Mouse (Mus musculus) heart, postnatal 14 days (tissue): ENCODE measurements around the gene Sh3pxd2b. TPM values are rescaled to one million over a fixed set of nuclear protein-coding genes. Genes with fewer than 3 reads are reported as not detected.

ENCODE experiments used
- DNase-seq, 2 experiments: peaks; one replicate each; pipeline ENCODE4 v3.0.0; 2021 to 2022
- intact Hi-C: fragments of 180-260 bp; cut with DNase I; formaldehyde crosslinking; loops from one replicate; pipeline ENCODE4 v1.15.1; 2025
- total RNA-seq, 2 experiments: library from RNA; stranded (reverse); gene quantifications; 2 replicates each; pipeline ENCODE4 v1.2.3; 2021

The Sh3pxd2b gene
- total RNA-seq, 2 experiments from 2014 or later: 13.3 to 17.4 TPM

DNA sequence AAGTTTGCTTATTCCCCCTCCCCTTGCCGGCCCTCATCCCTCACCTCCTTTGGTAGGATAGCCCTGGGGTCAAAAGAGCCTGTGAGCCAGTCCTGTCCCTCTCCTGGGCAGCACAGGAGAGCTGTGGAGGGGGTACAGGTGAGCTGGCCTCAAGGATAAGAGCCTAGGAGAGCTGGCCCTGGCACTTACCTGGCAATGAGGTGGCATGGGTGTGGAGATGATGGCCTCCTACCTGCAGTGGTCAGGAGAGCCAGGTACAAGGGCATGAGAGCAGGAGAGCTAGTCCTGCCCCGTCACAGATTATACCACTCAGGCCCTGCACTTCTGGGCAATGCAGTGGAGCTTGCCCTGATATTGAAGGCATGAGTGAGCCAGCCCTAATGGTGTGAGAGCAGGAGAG, 116.7 kb downstream of the Sh3pxd2b start:
- no peak for DNase-seq
- intact Hi-C loops: no loop called here

DNA sequence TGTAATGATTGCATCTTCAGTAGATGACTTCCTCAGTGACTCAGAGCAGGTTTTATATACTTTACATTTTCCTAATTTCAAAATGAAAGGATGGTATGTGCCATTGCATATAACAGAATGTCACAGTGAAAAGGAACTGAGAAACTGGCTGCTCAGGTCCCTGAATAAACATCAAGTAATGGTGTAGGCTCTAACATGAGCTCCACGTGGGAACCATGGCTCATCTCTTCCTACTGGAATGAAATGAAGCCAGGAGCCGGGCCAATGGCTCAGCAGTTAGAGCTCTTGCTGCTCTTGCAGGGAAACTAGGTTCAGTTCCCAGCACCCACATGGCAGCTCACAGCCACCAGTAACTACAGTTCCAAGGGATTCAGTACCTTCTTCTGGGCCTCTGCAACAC, 124.3 kb downstream of the Sh3pxd2b start:
- intact Hi-C loops: no loop called here
- no peak for DNase-seq

GRCm38 (mm10) chr11:32474725-32475124, 127.1 kb downstream of the Sh3pxd2b start:
- intact Hi-C loops: no loop called here
- DNase-seq: no peak

DNA sequence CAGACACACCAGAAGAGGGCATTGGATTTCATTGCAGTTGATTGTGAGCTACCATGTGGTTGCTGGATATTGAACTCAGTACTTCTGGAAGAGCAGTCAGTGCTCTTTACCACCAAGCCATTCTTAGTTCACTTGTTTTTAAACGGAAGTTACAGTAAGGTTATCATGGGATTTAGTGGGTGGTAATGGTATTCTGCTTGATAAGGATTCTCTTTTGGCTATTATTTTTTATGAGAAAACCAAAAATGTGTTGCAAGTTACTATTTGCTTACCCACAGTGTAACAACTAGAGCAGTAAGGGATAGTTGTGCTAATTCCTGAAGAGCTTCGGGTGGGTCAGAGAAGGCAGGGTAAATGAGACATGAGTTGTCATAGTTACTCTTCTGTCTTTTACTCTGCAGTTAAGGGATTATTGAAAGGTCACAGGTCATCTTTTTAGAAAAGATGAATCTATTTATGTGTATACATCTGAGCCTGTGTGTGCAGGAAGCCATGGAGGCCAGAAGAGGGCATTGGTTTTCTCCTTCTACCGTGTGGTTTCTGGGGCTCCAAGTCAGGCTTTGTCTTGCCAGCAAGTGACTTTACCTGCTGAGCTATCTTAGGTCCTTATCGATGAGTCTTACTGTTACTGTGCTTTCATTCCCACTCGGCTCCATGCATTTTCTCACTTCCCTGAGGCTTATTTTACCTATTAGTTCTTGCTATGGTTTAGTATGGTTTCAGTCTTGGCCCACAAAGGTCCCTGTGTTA, 128.0 kb downstream of the Sh3pxd2b start:
- intact Hi-C loops: no loop called here
- DNase-seq: no peak

Other genes starting within 250 kb of the Sh3pxd2b start
- under 1 TPM in 1 of 2 experiments, not detected in 1; 0.61 TPM for gene Il9r, start 147.5 kb upstream of the Sh3pxd2b start, total RNA-seq
- 10 to 100 TPM; 11.4 to 11.5 TPM for gene Snrnp25, start 142.4 kb upstream of the Sh3pxd2b start, total RNA-seq
- gene Rhbdf1, start 125.5 kb upstream of the Sh3pxd2b start, total RNA-seq: 10 to 100 TPM; 22.3 to 23.3 TPM
- gene Mpg, start 121.3 kb upstream of the Sh3pxd2b start, total RNA-seq: 1 to 10 TPM; 6.5 to 8.5 TPM
- 10 to 100 TPM; 24.9 to 29.3 TPM for gene Nprl3, start 80.1 kb upstream of the Sh3pxd2b start, total RNA-seq
- not detected for gene Hba-x, start 71.4 kb upstream of the Sh3pxd2b start, total RNA-seq
- over 10,000 TPM; 19,140 to 26,056 TPM for gene Hba-a1, start 64.3 kb upstream of the Sh3pxd2b start, total RNA-seq
- 1 to 10 TPM; 2.9 TPM for gene Hbq1b, start 60.9 kb upstream of the Sh3pxd2b start, total RNA-seq
- gene Hba-a2, start 51.3 kb upstream of the Sh3pxd2b start, total RNA-seq: over 10,000 TPM; 17,559 to 24,540 TPM
- gene Hbq1a, start 47.8 kb upstream of the Sh3pxd2b start, total RNA-seq: 1 to 10 TPM; 1.7 to 2.0 TPM
- gene Ubtd2, start 107.5 kb downstream of the Sh3pxd2b start, total RNA-seq: 10 to 100 TPM; 10.9 to 11.8 TPM
- gene Efcab9, start 184.3 kb downstream of the Sh3pxd2b start, total RNA-seq: under 1 TPM; 0.57 to 0.68 TPM
- gene Stk10, start 185.5 kb downstream of the Sh3pxd2b start, total RNA-seq: 10 to 100 TPM; 14.3 to 14.5 TPM